Mouse (Mus musculus) heart, postnatal 4 days (tissue): Measurements from ENCODE around the gene 4930512M02Rik. TPM values are rescaled to one million over a fixed set of nuclear protein-coding genes. Genes with fewer than 3 reads are reported as not detected.

Experiments used
- DNase-seq: peaks from one replicate; pipeline ENCODE4 v3.0.0; 2021
- total RNA-seq, 2 experiments: library from RNA; stranded (reverse); gene quantifications; 2 replicates each; pipeline ENCODE4 v1.2.3; 2021

4930512M02Rik gene
- total RNA-seq, 2 experiments from 2014 or later = not detected

DNA sequence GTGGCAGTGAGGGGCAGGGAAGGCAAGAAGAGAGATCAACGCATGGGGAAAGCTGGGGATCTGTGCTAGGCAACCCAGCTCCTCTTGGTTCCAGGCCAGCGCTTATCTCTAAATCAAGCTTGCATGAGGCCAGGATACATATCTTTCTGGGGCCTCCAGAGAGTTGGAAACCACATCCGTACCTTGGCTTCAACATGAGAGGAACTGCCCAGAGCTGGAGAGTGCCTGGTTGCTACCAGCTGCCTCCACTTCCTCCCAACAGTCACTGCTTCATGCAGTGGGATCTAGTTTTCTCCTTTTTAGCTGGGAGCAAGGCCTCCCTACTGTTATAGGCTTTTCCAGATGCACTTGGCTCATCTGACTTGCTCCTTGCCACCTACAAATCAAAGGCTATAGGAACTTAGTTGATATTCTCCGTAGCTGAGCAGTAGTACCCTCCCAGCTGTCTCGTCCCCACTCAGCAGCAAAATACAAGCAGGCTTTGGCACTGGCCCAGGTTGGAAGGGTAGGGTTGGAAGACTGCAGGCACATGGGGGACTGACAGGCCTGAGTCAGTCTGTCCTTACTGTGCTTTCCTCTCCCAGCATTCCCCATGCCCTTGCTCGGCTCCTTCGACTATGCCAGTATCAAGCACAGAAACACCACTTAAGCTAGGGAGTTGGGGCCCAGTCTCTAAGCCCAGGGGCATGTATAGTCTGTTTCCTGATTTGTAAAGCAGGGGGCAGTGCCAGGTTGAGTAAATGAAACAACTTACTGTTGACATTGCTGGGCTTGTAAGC is 63.2 kb downstream of the 4930512M02Rik start:
- no peak for DNase-seq

DNA sequence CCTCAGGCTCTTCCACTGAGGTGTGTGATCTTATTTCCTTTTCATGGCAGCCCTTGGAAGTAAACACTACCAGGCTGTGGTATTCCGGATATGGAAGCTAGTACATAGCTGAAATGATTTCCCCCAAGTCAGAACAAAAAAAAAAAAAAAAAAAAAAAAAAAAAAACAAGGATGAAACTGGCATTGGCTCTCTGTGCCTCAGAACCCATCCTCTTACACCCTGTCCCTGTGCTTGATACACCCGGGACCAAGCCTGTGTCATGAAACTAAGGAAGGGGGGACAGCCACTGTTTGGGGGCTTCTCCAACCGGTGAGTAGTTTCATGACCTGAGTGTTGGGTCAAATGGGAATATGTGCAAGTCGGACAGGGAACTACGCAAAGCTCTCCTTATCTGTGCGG is 66.5 kb downstream of the 4930512M02Rik start:
- no peak for DNase-seq

DNA sequence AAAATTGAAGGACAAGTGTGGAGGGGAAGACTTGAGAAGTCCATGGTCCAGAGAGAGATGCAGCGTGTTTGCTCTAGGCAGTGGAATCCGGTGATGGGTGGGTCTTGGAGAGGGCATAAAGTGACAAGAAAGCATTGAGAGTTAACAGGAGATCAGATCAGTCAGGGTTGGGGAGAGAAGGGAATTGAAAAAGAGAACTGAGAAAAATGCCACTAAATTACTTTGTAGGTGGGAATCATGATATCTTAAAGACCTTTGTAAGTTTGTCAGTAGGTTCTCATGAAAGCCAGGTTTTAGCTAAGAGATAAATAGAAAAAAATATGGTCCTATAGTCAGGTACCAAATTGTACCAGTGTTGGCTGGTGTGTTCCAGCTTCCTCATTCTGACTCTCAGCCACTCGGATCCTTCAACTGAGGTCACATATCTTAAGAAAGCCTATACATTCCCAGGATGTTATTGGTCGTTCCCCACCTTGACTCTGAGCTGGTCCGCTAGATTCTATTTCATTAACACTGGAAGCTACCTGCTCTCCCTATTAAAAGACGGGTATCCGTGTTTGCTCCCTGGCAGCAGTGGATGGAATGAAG is 68.4 kb downstream of the 4930512M02Rik start:
- no peak for DNase-seq

DNA sequence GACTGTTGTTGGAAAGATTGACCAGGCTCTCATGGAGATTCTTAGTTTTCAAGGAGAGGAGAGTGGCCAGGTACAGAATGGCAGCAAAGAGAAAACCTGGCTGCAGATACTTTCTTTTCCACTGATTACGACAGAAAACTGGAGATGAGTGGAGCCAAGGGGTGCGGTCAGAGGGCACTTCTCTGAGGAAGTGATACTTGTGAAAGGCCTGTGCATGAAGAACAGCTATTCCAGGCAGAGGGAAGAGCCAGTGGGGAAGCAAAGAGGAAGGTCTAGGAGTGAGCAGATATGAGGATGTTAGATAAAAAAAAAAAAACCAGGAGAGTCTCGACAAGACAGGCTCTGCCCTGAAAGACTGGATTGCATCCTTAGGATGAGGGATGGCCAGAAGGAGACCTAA is 69.0 kb downstream of the 4930512M02Rik start:
- DNase-seq = no peak

DNA sequence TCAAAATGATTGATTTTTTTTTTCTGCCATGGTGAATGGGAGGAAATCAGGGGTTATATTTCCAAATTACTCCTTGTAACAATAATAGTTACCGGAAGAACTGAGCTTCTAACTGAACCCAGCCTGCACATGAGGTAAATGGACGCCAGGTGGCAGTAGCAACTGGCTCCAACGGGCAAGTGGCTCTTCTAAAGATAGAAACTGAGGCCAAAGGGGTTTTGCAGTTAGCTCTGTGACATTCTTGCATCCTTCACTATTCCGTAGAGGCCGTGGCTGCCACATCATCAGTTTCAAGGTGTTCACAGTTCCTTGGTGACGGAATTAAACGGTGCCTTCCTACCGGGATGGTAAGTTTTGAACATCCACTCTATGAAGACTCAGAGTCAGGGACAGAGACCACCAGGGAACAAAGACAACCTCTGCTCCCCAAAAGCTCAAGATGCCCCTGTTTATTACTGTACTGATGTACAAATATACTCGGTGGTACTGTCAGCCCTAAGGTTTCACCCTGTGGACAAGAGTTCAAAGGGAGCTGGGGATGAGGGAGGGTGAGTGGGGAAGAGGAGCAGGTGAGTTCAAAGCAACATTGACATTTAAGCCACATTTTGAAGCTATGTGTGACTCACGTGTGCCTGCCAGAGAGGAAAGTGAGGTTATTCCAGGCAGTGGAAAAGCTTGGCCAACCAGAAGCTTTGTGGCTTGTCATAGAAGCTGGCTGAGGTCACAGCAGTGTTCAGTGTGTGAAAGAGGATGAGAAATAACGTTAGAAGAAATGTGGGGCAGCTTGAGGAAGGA is 70.3 kb downstream of the 4930512M02Rik start:
- DNase-seq = peak; percentile 55

DNA sequence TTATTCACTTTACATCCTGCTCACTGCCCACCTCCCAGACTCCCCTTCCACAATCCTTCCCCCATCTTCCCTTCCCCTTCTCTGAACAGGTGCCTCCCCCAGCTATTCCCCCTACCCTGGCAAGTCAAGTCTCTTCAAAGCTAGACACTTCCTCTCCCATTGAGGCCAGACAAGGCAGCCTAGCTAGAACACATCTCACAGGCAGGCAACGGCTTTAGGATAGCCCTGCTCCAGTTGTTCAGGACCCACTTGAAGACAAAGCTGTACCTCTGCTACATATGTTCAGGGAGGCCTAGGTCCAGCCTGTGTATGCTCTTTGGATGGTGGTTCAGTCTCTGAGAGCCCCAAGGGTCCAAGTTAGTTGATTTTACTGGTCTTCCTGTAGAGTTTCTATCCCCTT is 71.4 kb downstream of the 4930512M02Rik start:
- DNase-seq = no peak

DNA sequence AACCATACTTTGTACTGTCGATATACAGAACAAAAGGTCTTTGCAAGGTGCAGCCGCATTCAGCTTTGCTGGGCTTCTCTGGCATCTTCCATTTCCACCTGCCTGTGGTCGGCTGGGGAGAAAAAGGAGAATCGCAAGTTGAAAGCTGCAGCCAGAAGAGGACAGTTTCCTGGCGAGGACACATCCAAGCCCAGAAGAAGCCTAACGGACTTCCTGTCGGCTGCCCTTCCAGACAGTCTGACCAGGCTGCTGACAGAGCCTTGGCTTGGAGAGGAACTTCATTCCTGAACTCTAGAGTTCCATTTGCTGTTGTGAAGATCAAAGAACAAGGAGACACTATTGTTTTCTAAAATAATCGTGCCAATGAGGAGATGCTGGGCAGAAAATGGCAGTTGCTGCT is 72.1 kb downstream of the 4930512M02Rik start:
- no peak for DNase-seq

DNA sequence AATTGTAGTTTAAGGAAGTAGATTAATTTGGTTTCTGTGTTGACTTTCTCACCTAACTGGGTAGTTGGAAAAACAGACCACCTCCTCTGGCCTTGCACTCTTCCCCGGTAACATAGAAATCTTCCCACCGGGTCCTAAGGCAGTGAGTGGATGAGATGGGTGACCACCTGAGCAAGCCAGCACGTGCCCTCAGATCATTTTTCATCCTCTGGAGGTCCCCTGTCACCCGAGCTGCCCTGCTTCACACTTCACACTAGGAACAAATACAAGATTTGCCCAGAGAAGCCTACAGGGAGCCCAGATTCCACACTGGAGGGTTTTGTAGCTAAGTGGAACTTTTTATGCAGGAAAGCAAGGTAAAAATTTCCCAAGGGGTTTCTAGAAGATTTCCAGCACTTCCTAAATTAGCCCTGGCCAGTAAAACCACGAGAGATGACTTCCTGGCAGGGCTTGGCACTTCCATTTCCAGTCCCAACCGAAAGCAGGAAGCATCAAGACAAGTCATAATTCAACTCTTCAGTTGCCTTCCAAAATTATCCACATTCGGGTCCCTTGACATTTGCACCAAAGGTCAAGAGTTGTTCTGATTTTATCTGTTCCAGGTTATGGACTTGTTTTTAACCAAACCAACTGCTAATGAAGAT is 79.9 kb downstream of the 4930512M02Rik start:
- no peak for DNase-seq

DNA sequence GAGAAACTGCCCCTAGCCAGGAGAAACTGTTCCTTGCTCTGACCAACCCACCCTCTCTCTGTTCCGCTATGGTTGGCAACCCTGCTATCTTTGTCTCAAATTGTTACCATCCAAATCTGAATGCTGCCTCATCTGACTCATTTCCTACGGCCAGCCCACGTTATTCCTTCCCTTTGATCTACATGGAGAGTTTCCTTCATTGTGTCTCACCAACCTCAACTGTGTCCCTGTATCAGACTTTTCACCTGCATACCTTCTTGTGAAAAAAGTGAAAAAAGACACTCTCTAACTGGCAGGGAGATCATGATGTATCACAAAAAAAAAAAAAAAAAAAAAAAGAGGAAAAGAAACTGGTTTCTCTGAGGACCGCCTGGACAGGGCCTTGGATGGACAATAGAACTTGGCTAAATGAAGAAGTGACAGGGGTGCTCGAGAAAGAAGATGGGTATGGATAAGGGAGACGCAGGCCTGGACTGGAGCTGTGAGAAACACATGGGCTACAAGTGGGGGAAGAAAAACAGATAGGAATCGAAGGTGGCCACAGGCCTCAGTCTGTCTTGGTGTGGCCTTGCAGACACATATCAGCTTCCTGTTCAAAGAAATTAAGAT is 80.6 kb downstream of the 4930512M02Rik start:
- no peak for DNase-seq

DNA sequence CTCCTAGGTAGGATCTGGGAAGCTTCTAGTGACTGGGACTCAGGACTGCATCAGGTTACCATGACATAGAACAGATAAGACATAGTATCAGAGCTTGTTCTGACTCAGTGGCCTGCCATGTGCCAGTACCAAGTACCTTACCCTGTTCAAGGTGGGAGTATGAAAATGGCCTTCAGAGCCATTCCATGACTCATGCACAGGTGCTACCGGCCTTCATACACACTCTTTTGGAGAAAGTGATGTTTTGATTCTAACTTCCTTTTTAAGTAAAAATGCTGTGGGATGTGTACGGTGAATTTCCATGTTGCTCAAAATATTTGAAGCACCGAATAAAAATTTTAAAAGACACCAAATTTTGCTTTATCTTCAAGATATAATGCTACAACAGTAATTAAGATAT is 81.7 kb downstream of the 4930512M02Rik start:
- no peak for DNase-seq

Other genes with a start within 250 kb of the 4930512M02Rik start
- gene Spata48, start 165.7 kb downstream of the 4930512M02Rik start, total RNA-seq = 1 to 10 TPM; 2.1 TPM
- gene Zpbp, start 165.4 kb downstream of the 4930512M02Rik start, total RNA-seq = under 1 TPM; 0.52 to 0.60 TPM
- gene Ikzf1, start 57.2 kb upstream of the 4930512M02Rik start, total RNA-seq = 1 to 10 TPM; 1.7 to 1.8 TPM
- gene Fignl1, start 181.1 kb upstream of the 4930512M02Rik start, total RNA-seq = 10 to 100 TPM; 18.7 to 19.9 TPM